Mouse (Mus musculus) liver, adult 2 months (tissue): ENCODE data around the gene Ebp. TPM values are rescaled to one million over a fixed set of nuclear protein-coding genes. Genes with fewer than 3 reads are reported as not detected.
A peak's percentile ranks its signal among the peaks of the same experiment; 100 is the strongest.

Source experiments
- DNase-seq: peaks from one replicate; pipeline ENCODE4 v3.0.0-alpha.2; 2011; ENCODE audit warnings: low read depth, low spot score; ENCODE audit errors: extremely low read depth
- H3K27ac ChIP-seq: fragments of 200-500 bp; replicated peaks from 2 replicates; pipeline ENCODE4 v1.5.1; 2012; ENCODE audit warnings: low read depth, mild to moderate bottlenecking, control low read depth, inconsistent platforms, low read length; ENCODE audit not compliant: insufficient read depth
- H3K27me3 ChIP-seq: fragments of 200-500 bp; 2 replicates; pipeline ENCODE4 v1.6.1; 2012; ENCODE audit warnings: mild to moderate bottlenecking, moderate library complexity, low read length, inconsistent platforms; ENCODE audit not compliant: control insufficient read depth, insufficient read depth
- H3K36me3 ChIP-seq: fragments of 200-500 bp; 2 replicates; pipeline ENCODE4 v1.6.1; 2012; ENCODE audit warnings: low read length, inconsistent platforms; ENCODE audit not compliant: control insufficient read depth, insufficient read depth
- H3K4me1 ChIP-seq: fragments of 200-500 bp; 2 replicates; pipeline ENCODE4 v1.6.1; 2011; ENCODE audit warnings: low read length; ENCODE audit not compliant: control insufficient read depth, insufficient read depth
- H3K4me3 ChIP-seq: fragments of 200-500 bp; 2 replicates; pipeline ENCODE4 v1.5.1; 2011; ENCODE audit warnings: low read depth, mild to moderate bottlenecking, control low read depth, low read length, moderate library complexity; ENCODE audit not compliant: insufficient read depth
- H3K79me2 ChIP-seq: fragments of 200-500 bp; 2 replicates; pipeline ENCODE4 v1.6.1; 2012; ENCODE audit warnings: inconsistent platforms, mild to moderate bottlenecking, low read length, moderate library complexity; ENCODE audit not compliant: control insufficient read depth, insufficient read depth
- H3K9ac ChIP-seq: fragments of 200-500 bp; 2 replicates; pipeline ENCODE4 v1.6.1; 2012; ENCODE audit warnings: low read depth, mild to moderate bottlenecking, control low read depth, inconsistent platforms, low read length
- CTCF ChIP-seq: fragments of 200-500 bp; IDR thresholded peaks from 2 replicates; pipeline ENCODE4 v1.5.1; 2011; ENCODE audit warnings: low read depth, low read length, control low read depth
- POLR2A ChIP-seq: fragments of 200-500 bp; IDR thresholded peaks from 2 replicates; pipeline ENCODE4 v1.6.1; 2011; ENCODE audit warnings: low read length, control low read depth; ENCODE audit not compliant: insufficient read depth; ENCODE audit errors: extremely low read depth
- WGBS: fragments of 180-500 bp; shearing (Covaris S2); methylation state at CpG from one replicate; pipeline ENCODE4 v1.1.7; 2018; 5-methylcytosine and 5-hydroxymethylcytosine counted together
- polyA plus RNA-seq: library from polyadenylated mRNA; depleted of rRNA; stranded (reverse); fragments of >200 nt; gene quantifications from 2 replicates; pipeline ENCODE4 v1.2.3, GENCODE M21; 2012
- total RNA-seq: library from RNA; depleted of rRNA; stranded (reverse); fragments of >200 nt; gene quantifications from 2 replicates; pipeline ENCODE4 v1.2.3, GENCODE M21; 2014

Ebp gene
- total and polyA plus RNA-seq, 2 experiments = 243 to 605 TPM

DNA sequence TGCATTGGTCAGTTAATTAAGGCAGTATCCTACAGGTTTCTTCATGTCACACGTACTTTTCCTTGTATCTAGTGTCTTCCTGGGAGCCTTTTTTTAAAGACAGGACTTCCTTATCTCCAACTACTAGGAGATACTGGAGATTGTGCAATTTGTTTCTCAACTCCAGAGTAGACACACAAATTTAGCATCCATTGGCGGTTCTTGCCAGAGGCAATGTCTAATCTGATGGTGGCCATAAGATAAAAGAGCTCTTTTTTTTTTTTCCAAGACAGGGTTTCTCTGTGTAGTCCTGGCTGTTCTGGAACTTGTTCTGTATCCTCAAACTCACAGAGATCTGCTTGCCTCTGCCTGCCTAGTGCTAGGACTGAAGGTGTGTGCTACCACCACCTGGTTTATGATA, 16.4 kb upstream of the Ebp start:
- no peak for DNase-seq
- Histone ChIP-seq H3K27me3 (no peaks in the 10 kb centered on the region), H3K27ac (no peak overlapping the region), H3K4me1 (no peaks in the 10 kb centered on the region), H3K79me2 (no peaks in the 10 kb centered on the region), H3K9ac (no peak overlapping the region), H3K36me3 (no peaks in the 10 kb centered on the region), H3K4me3 (no peak overlapping the region)
- TF ChIP-seq CTCF (no peak), POLR2A (no peak)
- WGBS = 23% methylated on average over 2 of the region's 2 CpGs

DNA sequence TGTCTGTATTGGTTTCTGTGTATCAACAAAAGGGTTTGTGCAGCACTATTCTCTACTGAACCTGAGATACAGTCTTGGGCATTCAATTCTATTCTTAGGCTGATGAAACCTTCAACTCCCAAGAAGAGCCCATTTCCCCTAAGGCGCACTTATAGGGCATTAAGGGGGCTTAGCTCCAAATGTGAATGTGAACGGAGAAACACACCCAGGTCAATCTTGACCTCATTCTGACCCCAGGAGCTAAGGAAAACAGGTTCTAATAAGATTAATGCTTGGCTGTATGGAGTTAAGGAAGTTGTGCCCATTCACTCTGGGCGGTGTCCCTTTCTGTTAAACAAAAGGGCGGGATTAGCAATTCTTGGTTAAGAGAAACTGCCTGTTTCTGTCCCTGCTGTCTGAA, 13.9 kb upstream of the Ebp start:
- Histone ChIP-seq H3K27me3 (no peaks in the 10 kb centered on the region), H3K4me3 (no peak overlapping the region), H3K9ac (no peak overlapping the region), H3K27ac (no peak overlapping the region), H3K36me3 (no peaks in the 10 kb centered on the region), H3K4me1 (no peaks in the 10 kb centered on the region), H3K79me2 (no peaks in the 10 kb centered on the region)
- DNase-seq = no peak
- TF ChIP-seq CTCF = no peak
- no peak for TF ChIP-seq POLR2A
- 47% methylated on average over 4 of the region's 4 CpGs for WGBS

DNA sequence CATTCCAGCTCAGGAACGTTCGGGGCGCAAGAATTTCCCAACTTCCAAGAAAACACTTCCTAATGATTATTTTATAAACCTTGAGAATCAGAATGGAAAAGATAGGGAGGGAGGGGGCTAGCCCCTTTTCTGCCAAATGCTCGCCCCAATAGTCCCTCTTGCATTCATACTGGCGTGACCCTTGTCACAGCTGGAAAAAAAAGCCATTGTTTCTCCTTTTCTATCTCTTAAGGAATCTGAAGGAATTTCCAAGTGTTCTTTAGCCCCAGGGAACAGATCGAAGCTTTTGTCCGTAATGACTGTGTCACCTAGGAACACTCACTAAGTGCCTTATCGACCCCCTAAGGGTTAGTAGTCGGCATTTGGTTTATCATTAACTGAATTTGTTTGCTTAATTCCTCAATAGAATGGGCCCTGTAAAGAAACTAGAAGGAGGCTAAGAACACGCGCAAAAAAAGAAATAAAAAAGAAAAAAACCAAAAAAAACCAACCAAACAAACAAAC, 13.4 kb upstream of the Ebp start:
- WGBS = under 1% methylated on average over 11 of the region's 11 CpGs
- H3K4me3 ChIP-seq = peak overlapping the region; percentile 93
- TF ChIP-seq POLR2A = no peak
- TF ChIP-seq CTCF = no peak
- no peak overlapping the region for H3K9ac ChIP-seq
- no peaks in the 10 kb centered on the region for H3K4me1 ChIP-seq
- H3K79me2 ChIP-seq = no peaks in the 10 kb centered on the region
- no peaks in the 10 kb centered on the region for H3K36me3 ChIP-seq
- DNase-seq = peak; percentile 51
- H3K27me3 ChIP-seq = no peaks in the 10 kb centered on the region
- H3K27ac ChIP-seq = peak overlapping the region; percentile 38

DNA sequence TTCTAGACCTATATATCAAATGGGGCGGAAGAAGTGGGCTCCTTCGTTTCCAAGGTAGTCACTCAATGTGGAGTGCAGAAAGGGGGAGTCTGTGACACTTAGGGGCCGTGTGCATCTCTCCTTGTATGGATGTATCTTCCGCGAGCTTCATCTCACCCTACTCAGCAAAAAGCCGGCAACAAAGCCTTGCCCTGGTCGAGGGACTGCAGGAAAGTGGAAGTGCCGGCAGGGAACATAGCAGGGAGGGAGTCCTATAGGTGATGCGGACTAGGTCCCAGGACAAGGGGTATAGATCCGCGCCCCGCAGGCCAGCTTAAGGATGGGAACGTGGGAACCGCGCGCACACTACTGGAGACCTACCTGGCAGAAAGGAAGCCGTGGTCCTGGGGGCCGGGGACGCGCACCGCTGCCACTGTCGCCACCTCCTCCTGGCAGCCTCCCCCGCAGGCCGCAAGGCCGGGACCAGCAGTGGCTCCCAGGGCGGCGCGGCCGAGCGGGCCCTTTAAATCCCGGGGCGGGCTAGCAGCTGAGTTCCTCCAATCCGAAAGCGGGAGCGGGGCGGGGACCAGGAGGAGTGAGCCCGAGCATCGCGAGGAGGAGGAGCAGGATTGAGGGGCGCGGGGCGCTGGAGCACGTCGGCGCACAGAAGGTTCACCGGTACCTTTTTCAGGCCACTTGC, 12.8 kb upstream of the Ebp start, which contains the start of gene Porcn:
Porcn (minus strand) TSS at position 511 of the 679 bp plus-strand sequence.
- no peaks in the 10 kb centered on the region for H3K79me2 ChIP-seq
- H3K9ac ChIP-seq = peak within 1 kb of the TSS; percentile 92
- H3K4me1 ChIP-seq = no peaks in the 10 kb centered on the region
- H3K27me3 ChIP-seq = no peaks in the 10 kb centered on the region
- peak within 1 kb of the TSS; percentile 93 for H3K4me3 ChIP-seq
- WGBS = 2% methylated on average over 40 of the region's 46 CpGs
- no peaks in the 10 kb centered on the region for H3K36me3 ChIP-seq
- peak; percentile 36; the same call in 1 of the 2 replicates for TF ChIP-seq POLR2A
- TF ChIP-seq CTCF = no peak
- peak within 1 kb of the TSS; percentile 38 for H3K27ac ChIP-seq
- DNase-seq = peak; percentile 51

DNA sequence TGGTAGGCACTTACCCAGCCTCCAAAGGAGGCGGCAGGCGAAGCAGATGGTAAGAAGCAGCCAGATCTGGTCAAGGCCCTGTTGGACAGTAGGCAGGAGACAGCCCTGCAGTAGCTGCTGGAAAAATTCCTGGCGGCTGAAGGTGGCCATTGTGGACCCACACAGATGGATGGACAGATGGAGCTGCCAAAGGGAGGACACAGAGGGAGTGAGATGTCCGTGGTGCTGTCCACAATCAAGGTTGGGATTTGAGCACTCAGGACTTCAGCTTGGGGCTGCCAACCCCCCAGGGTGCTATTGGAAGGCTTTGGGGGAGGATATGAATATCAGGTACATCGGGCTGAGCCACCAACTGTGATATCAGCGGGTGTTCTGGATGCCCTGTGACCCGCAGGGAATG, 12.2 kb upstream of the Ebp start:
- DNase-seq = no peak
- Histone ChIP-seq H3K27me3 (no peaks in the 10 kb centered on the region), H3K79me2 (no peaks in the 10 kb centered on the region), H3K27ac (no peak overlapping the region), H3K4me1 (no peaks in the 10 kb centered on the region), H3K9ac (no peak overlapping the region), H3K4me3 (no peak overlapping the region), H3K36me3 (no peaks in the 10 kb centered on the region)
- WGBS = 61% methylated on average over 7 of the region's 7 CpGs
- TF ChIP-seq POLR2A (no peak), CTCF (no peak)

DNA sequence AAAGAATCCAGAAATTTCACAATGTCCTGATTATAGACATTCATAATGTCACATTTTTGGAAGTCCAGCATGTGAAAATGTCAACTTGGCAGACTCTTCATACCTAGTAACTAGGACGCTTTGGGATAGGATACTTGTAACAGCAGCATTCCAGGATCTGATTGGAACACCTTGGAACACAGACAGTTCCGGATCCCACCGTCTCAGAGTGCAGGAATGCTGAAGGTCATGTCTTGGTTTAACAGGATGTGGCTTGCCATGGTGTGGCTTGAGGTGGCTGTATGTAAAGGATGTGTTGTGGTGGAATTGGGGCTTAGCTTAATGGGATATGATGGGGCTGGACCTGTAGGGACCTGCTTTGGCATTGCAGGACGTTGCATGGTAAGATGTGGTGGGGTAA, 11.8 kb upstream of the Ebp start:
- TF ChIP-seq POLR2A (no peak), CTCF (no peak)
- WGBS = 88% methylated on average over 4 of the region's 4 CpGs
- no peak overlapping the region for H3K27ac ChIP-seq
- no peaks in the 10 kb centered on the region for H3K4me1 ChIP-seq
- no peak overlapping the region for H3K4me3 ChIP-seq
- no peak overlapping the region for H3K9ac ChIP-seq
- no peak for DNase-seq
- no peaks in the 10 kb centered on the region for H3K36me3 ChIP-seq
- no peaks in the 10 kb centered on the region for H3K79me2 ChIP-seq
- H3K27me3 ChIP-seq = no peaks in the 10 kb centered on the region
